Mouse (Mus musculus) common myeloid progenitor, adult 5-6 weeks (primary cell): ENCODE data around the gene Glrp1. TPM values are rescaled to one million over a fixed set of nuclear protein-coding genes. Genes with fewer than 3 reads are reported as not detected.

Experiments used
- ATAC-seq: replicated peaks from 2 replicates; pipeline ENCODE4 v1.8.0; 2016; ENCODE audit warnings: low read depth, mild to moderate bottlenecking, moderate TSS enrichment, inconsistent platforms; ENCODE audit not compliant: poor library complexity, severe bottlenecking
- total RNA-seq: library from RNA; stranded (forward); fragments of 200-1000, 187-1606 nt; gene quantifications from 2 replicates; pipeline ENCODE4 v1.2.3, GENCODE M21; 2017

Glrp1 gene
- 0.91 and 3.2 TPM in 2 replicates for total RNA-seq

DNA sequence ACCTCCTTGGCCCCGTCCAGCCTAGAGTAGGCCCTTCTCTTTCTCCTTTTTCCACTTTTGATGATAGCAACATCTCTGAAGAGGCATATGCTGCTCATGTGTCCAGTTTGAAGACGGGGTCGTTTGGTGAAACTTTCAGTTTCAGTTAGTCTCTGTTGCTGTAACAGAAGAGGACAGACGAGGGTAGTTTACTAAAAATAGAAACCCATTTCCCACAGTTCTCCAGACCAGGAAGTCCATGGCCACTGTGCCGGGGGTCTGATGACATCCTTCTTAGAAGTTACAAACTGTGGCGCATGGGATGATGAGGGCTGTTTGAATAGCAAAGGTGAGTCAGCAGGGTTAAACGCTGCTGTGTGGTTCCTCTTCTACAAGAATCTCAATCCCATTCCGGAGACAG is at the start of gene Glrp1:
Gene Glrp1, minus strand, starts transcription at position 278 of the 400 bp plus-strand sequence.
- peak; percentile 75 for ATAC-seq

GRCm38 (mm10) chr1:88559258-88559657 is 49.4 kb upstream of the Glrp1 start:
- no peak for ATAC-seq

DNA sequence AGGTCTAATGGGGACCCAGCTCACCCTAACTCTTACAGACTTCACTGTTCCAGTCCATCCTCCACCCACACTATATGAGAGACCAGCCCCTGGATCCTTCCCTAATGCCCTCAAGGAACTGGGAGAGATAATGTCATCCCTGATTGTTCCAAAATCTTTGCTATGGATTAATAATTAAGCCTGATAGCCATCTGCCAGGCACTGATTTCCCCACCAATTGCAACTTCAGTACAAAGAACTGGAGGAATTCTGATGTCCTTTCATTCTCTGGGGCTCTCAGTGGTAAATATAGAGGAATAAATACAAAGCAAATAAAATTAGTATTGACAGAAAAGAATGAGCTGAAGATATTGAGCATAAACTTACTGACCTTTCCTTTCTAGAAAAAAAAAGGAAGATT is 48.9 kb upstream of the Glrp1 start:
- ATAC-seq: no peak

DNA sequence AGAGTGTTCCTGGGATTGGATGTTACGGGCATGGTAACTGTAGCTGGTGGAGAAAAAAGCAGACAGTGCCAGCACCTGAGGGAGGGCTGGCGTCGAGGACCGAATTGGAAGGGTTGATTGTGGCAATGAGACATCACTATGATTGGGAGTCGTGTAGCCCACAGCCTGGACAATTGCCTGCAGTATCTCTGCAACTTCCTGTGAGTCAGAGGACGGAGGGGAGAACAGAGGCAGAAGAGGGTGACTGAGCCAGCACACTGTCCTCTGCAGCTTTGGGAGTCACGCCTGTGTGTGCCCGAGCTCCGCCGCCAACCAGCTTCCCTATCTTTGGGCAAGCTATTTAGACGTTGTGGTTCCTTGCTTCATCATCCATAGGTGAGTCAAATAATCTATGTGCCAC is 46.5 kb upstream of the Glrp1 start:
- ATAC-seq: no peak

DNA sequence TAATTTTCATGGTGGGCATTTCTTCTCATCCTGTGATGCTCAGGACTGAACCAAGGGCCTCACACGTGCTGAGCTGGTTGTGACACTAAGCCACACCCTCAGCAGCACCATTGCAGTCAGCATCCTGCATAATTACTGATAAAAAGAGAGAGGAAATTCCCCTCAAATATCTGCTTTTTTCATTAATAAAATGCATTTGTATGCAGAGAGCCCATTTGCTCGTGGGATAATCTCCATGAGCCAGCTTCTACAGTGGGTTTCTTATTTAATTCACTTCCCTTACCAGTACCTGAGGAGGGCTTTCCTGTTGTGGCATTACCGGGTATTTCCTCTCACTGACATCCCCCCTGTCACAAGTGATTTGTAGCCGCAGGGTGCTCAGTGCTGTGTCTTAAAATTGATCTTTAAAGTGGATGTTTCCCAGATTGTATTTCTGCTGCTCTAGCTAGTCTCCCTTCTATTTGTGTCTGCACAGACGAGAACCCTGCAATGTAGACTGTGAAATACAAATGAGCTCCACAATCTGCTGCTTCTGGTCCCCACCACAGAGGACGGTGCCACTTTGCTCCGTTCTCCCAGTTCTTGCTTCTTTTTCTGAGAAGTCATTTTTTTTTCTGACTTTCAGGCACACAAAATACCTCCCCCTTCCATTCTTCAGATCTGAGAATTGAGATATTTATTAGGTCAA is 43.8 kb upstream of the Glrp1 start:
- peak; percentile 82 for ATAC-seq

- ATAC-seq: no peak
Observed at GRCm38 (mm10) chr1:88549263-88549662, 39.4 kb upstream of the Glrp1 start.

DNA sequence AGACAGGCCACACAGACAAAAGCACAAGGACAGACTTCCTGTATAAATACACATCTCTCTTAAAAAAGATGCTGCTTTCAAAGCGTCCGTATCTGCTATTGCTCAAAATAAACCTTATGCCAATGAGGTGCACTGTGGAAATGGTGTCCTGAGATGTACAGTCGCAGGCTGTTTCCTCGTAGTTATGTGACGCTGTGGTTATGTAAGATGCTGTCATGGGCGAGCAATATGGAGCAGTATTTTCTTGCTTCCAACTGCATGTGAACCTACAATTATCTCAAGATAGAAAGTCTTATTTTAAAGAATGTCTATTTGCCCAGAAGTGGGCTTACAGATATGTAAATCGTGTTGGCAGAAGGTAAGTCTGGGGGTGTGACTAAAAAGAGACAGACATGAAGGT is 37.3 kb upstream of the Glrp1 start:
- no peak for ATAC-seq

DNA sequence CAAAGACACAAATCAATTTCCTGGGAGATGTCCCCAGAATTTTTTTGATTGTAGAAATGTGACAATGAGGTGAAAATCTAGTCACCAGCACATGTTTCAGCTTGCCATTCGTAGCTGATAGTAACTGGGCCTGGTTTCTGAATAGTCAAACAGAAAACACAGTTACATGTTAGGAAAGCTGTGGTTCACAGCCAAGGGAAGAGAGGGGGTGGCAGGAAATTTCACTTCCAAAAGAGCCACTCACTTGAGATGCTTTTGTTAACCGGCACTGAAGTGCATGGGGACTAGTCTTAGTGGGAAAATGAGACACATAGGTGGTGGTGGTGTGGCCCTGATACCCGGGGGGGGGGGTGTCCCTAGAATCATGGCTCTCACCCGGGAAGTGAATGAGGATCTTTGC is 33.7 kb upstream of the Glrp1 start:
- no peak for ATAC-seq

- ATAC-seq: no peak
Observed at GRCm38 (mm10) chr1:88539823-88540222, 30.0 kb upstream of the Glrp1 start.

DNA sequence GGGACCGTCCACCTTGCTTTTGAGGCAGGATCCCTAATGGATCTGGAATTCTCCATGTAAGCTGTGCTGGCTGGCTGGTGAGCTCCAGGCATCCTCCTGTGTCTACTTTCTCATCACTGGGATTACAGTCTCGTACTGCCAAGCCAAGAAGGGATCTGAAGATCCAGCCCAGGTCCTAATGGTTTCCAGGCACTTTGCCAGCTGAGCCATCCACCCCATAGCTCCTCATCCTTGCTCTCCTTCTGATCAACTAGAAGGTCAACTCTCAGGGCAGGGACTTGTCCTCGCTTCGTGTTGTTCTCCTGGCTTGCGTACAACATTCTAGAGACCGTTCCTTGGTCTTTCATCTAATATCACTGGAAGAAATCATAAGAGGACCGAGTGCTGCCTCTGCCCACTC is 29.4 kb upstream of the Glrp1 start:
- ATAC-seq: no peak

DNA sequence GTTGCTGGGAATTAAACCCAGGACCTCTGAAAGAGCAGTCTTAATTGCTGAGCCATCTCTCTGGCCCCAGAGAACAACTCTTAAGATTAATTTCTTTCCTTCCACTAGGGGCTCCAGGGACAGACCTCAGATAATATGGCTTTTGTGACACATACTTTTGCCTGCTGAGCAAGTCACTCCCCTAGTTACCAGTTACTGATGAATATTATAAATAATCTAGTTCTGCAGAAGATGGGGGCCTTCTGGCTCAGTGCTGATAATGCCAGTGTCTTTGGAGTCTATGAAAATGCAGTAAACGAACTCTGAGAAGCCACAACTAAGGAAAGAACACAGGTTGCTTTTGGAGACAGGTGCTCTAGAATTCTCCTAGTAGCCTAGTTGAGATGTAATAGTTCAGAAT is 26.4 kb upstream of the Glrp1 start:
- 0 out of 2 replicates have a peak, but pooled peaks have one; percentile 18 for ATAC-seq

GRCm38 (mm10) chr1:88534091-88534490 is 24.2 kb upstream of the Glrp1 start:
- ATAC-seq: no peak

- no peak for ATAC-seq
Observed at GRCm38 (mm10) chr1:88526161-88526560, 16.3 kb upstream of the Glrp1 start.

GRCm38 (mm10) chr1:88525622-88526021 is 15.8 kb upstream of the Glrp1 start:
- no peak for ATAC-seq

DNA sequence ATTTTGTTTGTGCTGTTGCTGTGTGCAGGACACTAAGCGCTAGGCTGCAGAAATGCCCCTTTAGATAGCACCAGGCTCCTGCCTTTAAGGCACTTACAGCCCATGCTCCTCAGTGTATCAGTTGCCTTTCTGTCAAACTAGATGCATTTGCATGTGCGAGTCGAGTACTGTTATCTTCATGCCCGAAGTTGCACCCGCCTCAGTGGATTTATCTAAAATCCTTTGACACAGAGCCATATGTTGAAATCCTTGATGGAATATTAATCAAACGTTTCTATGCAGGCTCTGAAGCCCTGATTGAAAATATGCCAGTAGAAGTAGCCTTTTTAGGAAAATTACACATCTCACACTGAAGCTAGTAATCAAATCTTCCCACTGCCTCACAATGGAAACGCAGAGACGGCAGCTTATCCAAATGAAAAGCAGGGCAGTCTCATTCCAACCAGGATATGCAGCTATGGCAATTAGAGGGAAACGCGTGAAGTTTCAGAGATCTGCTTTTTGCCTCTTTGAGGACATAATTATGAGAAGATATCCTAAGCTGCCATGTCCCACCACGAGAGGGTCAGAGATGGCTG is 11.4 kb upstream of the Glrp1 start:
- ATAC-seq: no peak

DNA sequence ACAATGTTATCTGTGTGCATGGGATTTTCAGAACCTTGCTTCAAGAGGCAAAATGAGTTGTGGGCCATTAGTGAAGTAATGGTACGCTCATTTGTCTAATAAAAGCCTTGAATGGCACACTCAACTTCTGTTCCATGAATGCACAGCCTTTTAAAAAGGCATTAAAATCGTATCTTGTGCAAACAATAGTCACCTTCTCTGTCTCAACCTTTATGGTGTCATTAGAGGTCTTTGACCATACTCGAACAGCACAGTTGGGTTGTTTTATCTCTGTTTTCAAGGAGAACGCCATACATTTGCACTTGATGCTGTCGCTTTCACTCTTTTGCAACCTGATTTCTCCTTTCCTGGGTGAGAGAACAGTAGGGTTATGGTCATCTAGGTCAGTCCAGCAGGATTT is 3.7 kb upstream of the Glrp1 start:
- ATAC-seq: no peak

- no peak for ATAC-seq
Observed at GRCm38 (mm10) chr1:88507886-88508285, 2.0 kb downstream of the Glrp1 start.

GRCm38 (mm10) chr1:88507214-88507613 is 2.7 kb downstream of the Glrp1 start:
- ATAC-seq: no peak

- no peak for ATAC-seq
Observed at GRCm38 (mm10) chr1:88506412-88506811, 3.5 kb downstream of the Glrp1 start.

- no peak for ATAC-seq
Observed at GRCm38 (mm10) chr1:88505697-88506096, 4.2 kb downstream of the Glrp1 start.

GRCm38 (mm10) chr1:88504531-88504945 is 5.3 kb downstream of the Glrp1 start:
- no peak for ATAC-seq

DNA sequence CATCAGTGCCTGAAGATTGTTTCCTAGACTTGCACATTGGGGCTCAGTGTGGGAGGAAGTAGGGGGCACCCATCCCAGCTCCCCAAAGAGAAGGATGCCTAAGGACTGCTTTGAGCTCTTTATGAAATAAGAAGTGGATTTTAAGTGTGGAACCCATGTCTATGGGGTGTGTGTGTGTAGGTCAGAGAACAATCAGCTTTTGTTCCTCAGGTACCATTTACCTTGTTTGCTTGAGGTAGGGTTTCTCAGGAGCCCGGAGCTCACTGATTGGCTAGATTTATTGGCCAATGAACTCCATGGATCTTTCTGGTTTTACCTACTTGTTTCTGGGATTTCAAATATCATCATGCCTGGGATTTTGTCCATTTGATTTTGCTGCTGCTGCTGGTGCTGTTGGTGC is 7.0 kb downstream of the Glrp1 start:
- ATAC-seq: no peak
